Mouse (Mus musculus) myocyte (in vitro differentiated cells): ENCODE results near the gene Misp.

ENCODE experiments used
- E2F4 ChIP-seq: IDR thresholded peaks from one replicate; pipeline ENCODE4 v1.6.1; 2011; ENCODE audit warnings: mild to moderate bottlenecking, control low read depth, moderate library complexity; ENCODE audit not compliant: insufficient read depth
- MAX ChIP-seq: IDR thresholded peaks from one replicate; pipeline ENCODE4 v1.6.1; 2011; ENCODE audit warnings: low read depth, mild to moderate bottlenecking, control low read depth
- MYOD1 ChIP-seq, 3 experiments: IDR thresholded peaks; one replicate each; pipeline ENCODE4 v1.6.1; 2011; ENCODE audit warnings: control low read depth in 2 of 3, low read depth in 2 of 3, mild to moderate bottlenecking in 2 of 3, moderate library complexity in 1 of 3; ENCODE audit not compliant: insufficient read length in 2 of 3, control insufficient read depth in 1 of 3
- POLR2A ChIP-seq: IDR thresholded peaks from one replicate; pipeline ENCODE4 v1.6.1; 2011; ENCODE audit warnings: low read depth, mild to moderate bottlenecking, control low read depth, moderate library complexity; ENCODE audit not compliant: insufficient read length
- REST ChIP-seq: IDR thresholded peaks from one replicate; pipeline ENCODE4 v1.6.1; 2011; ENCODE audit warnings: mild to moderate bottlenecking, control low read depth, moderate library complexity; ENCODE audit not compliant: insufficient read depth, insufficient read length
- TCF12 ChIP-seq: IDR thresholded peaks from one replicate; pipeline ENCODE4 v1.6.1; 2011; ENCODE audit warnings: mild to moderate bottlenecking, control low read depth; ENCODE audit not compliant: poor library complexity, insufficient read depth, severe bottlenecking
- USF1 ChIP-seq: IDR thresholded peaks from one replicate; pipeline ENCODE4 v1.6.1; 2011; ENCODE audit warnings: low read depth, mild to moderate bottlenecking, control low read depth, moderate library complexity

DNA sequence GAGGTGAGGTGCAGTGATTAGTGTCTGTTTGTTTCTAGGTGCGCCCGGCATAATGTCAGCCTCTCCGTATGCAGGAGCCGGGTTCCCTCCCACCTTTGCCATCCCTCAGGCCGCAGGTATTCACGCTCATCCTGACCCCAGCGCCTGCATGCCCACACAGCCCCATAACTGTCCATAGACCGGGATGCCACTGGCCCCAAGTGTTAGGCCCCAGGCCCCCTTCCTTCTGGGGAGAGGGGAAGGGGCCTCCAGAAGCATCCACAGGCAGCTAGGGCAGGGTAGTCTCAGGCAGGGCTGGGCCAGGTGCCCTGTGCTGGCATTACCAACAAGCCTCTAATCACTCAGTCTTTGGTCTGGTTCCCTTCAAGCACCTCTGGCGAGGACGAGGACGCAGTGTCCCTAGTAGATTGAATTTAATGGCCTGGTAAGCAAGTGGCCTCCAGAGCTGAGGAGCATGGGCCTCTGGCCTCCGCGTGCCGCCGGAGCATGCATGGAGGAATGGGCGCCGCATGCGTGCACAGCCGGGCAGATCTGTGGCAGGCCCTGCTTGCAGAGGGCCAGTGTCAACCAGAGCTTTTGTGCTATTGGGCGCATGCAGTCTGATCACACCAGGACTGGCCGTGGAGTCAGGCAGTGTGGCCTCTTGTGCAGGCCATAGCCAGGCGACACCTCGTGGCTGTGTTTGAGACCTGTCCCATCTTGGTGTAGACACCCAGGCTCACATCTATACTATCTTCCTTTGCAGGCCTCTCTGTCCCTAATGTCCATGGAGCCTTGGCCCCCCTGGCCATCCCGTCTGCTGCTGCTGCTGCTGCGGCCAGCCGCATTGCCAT is 39.5 kb downstream of the Misp start:
- TF ChIP-seq POLR2A = peak; percentile 51
- TF ChIP-seq TCF12 = no peak
- no peak for TF ChIP-seq USF1
- TF ChIP-seq MAX = no peak
- TF ChIP-seq REST = no peak
- no peak for TF ChIP-seq E2F4
- no peak for TF ChIP-seq MYOD1 (IDR thresholded peaks at IDR 0.05; ENCODE audit: control insufficient read depth in 1 of 3, insufficient read length in 2 of 3, low read depth in 2 of 3)
